Mouse (Mus musculus) spleen, postnatal 4 days (tissue): ENCODE results near the gene Gclc.

ENCODE experiments used
- DNase-seq, 2 experiments: peaks; one replicate each; pipeline ENCODE4 v3.0.0; 2022; ENCODE audit warnings: low spot score in 2 of 2

Gclc gene

DNA sequence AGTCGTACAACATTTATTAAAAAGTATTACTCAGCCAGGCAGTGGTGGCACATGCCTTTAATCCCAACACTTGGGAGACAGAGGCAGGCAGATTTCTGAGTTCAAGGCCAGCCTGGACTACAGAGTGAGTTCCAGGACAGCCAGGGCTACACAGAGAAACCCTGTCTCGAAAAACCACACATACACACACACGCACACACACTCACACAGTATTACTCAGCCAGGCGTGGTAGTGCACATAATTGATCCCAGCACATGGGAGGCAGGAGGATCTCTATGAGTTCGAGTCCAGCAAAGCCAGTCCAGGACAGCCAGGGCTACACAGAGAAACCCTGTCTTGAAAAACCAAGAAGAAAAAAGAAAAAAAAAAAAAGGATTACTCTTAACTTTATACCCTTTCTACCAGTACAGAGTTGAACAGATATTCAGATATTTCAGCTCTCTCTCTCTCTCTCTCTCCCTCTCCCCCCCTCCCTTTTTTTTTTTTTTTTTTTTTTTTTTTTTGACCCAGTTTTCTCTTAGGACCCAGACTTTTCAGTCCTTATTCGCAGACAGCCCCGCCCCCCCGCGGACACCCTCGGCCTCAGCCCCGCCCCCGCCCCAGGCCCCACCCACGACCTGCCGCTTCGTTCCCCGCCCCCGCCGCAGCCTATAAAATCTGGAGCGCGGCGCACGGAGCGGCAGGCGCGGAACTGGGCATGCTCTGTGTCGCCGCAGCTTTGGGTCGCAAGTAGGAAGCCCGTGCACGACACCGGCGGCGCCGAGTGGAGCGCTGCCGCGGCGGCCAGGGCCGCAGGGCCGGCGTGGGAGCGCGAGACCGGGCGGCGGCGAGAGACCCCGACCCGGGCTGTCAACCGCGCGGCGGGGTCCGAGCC lies at the start of gene Gclc:
Gene Gclc, plus strand, starts transcription at position 683 of the 875 bp plus-strand sequence.
- peak; percentile 92 to 97 for DNase-seq

DNA sequence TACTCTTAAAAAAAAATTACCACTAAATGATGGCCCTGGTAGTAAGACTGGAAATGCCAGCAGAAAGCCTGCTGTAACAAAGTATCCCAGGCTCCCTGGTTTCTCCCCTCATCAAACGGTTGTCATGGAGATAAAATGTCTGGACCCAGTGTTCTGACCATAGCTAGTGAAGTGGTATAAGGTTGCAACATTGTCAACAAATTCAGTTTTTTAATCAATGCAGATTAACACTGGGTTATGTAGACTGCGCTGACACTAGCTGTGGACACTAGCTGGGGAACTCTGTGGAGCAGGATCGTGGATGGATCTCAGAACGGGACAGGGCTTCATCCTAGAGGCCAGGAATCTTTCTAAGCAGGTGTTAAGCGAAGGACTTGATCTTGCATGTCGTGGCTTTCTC lies 47.8 kb upstream of the Gclc start:
- DNase-seq = no peak

DNA sequence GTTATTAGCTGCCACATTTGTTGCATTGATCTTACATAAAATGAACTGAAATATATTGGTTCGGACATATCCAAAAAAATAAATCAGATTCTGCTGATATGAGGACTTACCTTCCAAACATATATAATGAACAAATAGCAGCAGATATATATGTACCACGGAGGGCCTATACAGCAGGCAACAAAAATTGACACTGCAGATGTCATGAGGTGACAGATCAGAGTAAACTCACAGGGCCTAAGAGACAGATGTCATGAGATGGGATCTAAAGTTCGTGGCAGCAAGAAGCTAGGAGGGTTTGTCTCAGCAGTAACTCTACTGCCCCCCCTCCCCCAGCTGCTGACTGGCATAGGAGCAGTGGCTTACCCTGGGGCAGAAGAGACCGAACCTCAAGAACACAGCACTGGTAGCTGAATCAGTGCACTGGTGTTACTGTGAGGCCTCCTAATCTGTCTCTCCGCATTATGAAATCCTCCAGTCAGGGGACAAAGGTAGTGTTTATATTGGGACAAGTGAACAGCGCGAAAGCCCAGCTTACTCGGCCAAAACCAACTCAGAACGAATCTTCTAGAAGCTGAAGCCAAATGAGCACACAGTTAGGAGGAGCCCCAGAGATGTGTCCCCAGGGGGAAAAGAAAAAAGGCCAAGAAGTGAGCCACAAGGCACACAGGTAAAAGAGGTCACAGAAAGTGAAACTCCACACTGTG lies 46.7 kb upstream of the Gclc start:
- DNase-seq = no peak

DNA sequence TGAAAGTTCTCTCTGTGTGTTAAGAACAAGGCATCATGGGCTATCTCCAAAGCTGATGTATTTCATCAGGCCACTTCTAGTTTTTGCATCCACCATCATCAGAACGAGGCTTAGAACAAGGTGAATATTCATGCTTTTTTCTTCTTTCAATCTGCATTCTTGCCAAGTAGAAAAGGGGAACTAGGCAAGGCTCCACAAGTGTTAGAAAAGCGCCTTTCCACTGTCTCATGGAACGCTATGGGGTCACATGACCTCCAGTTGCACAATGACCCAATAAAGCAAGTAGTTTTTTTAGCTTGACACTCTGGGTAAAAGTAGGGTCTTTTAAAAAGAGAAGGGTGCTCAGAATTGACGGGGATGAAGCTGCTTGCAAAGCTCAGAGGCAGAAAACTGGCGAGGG lies 45.4 kb upstream of the Gclc start:
- DNase-seq = no peak

DNA sequence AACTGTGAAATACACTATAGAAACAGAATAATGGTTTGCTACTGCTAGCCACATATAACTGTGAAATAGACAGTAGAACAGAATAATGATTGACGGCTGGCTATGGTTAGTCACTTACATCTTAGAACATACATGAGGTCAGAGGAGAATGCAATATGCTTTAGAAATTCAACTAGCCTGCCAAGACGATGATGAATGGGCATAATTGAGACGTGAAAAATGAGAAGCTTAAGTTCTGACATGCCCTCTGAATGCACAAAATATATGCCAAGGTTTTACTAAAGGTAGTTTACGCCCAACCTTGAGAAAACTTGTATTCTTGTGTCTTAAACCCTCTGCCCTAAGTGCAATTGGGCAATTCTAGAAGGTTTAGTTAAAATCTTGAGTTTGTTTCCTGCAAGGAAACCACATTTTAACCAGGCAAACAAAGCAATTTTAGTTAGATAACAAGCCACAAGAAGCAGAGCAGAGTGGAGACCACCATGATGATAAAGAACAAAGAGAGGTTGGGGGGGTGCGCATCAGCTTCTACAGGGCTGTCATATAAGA lies 43.2 kb upstream of the Gclc start:
- no peak for DNase-seq

DNA sequence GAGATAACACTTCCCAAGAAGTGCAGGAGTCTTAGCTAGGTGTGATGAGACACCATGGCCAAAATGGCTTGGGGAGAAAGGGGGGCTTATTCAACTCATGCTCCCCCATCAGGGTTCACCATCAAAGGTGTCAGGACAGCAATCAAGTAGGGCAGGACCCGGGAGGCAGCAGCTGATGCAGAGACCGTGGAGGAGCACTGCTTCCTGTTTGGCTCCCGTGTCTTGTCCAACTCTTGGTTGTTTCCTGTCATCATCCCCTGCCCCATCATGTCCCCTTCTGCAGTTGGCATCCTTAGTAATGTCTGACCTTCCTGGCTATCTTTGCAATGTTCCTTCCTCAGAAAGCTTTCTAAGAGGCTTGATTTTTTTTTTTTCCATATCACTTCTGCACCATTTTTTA lies 41.5 kb upstream of the Gclc start:
- no peak for DNase-seq

DNA sequence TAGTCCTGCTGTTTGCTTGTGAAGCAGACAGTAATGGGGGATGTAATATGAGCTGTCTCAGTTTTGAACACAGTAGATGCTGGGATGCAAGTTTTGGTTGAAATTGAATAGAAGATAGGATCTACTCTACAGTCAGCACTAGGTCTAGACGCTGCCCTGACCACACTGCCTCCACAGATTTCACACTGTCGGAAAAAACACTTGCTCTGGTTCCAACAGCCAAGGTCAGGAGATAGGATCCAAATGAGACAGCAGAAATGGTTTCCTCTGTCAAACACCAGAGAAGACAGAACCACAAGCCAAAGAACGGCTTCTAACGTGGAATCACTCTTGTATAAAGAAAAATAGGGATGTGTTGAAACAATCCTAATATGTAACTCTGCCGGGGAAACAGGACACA lies 41.0 kb upstream of the Gclc start:
- no peak for DNase-seq

DNA sequence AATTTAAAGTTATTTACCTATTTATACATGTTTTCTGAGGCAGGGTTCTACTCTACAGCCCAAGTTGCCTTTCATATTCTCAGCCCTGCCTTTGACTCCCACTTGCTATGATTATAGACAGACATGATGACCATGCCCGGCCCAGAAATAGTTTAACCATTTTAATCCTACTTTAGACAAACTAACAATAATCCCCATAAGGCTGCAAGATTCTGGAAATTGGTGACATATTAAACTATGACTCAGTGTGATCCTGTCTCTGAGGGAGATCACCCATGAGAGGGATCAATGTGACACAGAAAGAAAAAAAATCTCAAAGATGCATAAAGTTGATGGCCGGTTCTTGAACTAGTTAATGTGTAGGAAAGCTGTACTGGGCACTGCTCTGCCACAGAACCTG lies 39.1 kb upstream of the Gclc start:
- DNase-seq = no peak

DNA sequence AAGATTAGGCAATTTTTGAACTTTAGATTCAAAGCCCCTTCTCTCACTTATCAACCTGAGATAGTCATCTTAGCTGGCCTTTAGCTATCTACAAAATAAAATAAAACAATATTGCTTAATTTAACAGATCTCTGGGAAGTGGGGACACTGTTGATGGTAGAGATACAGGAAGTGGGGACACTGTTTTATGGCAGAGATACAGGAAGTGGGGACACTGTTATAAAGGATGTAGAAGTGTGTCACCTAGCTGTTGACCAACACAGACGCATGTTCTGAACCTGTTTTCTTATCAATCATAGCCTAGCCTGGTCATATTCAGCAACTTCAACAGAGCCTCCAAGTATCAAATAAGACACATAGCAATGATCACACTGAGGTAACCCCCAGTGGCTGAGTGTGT lies 38.3 kb upstream of the Gclc start:
- DNase-seq = no peak

DNA sequence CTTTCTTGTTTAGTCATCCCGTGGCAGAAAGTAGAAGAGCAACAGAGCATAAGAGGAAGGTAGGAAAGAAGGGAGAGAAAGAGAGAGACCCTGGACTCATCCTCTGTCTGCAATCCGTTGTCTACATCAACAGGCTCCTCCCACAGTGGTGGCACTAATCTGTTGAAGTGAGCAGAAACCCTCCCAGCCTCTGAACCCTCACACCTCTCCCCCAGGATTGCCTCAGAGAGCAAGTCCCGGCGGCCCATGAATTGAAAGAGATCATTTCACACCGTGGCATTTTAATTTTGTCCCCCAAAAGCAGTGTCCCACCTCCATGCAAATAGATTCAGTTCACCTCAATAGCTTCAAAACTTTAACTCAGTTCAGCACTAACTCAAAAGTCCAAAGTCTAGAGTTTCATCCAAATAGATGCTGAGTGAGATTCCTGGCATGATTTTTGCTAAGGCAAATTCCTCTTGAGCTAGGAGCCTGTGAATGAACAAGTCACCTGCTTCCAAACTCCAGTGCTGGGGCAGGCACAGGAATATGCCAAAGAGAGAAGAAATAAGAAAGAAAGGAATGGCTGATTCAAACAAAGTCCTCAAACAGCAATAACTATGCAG lies 36.4 kb upstream of the Gclc start:
- no peak for DNase-seq

DNA sequence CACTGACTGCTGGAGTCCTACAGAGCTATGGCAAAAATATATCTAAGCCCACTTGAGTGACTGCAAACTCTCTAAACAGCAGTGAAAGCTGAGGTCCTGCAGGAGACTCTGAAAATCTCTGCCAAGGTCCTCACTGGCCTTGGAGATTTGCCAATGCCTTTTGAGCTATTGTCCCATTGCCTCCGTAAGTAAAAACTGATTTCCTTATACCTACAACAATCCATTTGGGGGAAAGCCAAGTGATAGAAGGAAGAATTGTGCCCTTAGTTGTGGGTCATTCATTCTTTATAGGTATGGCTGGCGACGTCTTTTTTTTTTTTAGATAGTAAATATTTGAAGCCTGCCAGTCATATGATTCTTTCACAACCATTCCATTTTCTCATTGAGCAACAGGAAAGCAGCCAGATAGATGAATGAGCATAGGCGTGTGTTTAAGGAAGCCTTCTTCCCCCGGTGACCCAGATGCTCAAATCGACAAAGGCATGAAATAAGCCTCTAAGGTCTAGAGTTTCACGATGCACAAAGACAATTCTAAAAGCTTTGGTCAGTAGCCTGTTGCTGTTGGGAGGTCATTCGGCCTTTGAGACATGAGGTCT lies 35.4 kb upstream of the Gclc start:
- DNase-seq = no peak

DNA sequence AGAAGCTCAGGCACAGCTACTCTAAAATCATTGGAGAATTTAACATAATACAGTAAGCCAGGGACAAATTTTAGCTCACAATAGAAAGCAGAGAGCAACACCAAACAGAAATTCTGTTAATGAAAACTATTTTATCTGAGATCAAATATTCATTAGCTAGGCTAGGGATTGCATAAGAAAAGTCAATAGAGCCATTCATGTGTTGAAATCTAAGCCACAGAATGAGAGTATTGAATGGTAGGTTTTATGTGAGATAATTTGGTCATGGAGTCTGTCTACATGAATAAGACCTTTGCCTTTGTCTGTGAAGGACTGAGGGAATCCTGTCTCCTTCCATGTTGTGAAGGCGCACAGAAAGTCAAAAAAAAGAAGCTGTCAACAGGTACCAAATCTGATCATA lies 34.7 kb upstream of the Gclc start:
- DNase-seq = no peak

DNA sequence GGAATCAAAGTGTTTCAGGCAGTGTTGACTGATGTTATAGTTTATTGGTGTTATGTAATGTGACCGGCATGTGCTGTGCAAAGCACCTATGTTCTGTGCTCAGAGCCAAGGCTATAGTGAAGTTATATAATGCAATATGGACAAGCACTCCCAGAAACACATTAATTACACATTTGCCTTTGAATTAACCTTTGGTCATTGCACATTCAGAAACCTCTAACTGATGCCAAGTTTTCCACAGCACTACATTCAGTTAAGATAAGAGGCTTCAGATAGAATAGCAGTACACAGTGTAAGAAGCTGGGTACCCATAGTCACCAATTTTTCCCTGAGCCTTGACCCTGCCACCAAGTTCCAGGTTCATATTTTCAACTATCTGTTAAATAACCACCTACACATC lies 32.0 kb upstream of the Gclc start:
- no peak for DNase-seq

DNA sequence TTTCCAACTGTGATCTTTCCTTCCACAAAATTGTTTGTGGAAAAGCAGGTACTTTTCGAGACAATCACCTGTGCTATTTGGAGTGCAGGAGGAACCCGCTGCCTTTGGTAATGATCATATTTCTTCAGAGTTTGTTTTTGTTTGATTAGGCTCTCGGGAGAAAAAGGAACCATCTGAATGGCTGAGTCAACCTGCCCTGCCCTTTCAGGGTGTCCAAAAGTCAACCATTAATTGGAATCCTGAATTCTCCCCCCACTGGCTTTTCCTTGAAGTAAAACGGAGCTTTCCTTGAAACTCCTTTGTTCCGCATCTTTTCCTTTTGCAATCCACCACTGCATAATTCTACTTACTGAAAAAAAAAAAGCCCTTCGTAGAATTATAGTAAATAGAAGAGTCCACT lies 30.1 kb upstream of the Gclc start:
- no peak for DNase-seq

DNA sequence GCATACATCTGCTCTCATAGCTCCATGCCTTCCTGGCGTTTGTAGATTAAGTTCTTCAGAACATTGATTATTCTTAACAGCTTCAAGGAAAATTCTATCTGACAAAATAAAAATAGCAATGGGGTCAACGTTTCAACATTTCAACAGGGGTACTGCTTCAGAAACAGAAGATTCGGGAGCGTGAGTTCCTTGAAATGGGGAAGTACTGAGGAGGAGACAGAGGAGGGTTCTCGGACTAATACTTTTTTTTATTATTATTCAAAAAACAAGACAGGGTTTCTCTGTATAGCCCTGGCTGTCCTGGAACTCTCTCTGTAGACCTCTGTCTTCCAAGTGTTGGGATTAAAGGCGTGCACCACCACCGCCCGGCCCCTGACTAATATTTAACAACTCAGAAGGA lies 28.9 kb upstream of the Gclc start:
- DNase-seq = no peak

DNA sequence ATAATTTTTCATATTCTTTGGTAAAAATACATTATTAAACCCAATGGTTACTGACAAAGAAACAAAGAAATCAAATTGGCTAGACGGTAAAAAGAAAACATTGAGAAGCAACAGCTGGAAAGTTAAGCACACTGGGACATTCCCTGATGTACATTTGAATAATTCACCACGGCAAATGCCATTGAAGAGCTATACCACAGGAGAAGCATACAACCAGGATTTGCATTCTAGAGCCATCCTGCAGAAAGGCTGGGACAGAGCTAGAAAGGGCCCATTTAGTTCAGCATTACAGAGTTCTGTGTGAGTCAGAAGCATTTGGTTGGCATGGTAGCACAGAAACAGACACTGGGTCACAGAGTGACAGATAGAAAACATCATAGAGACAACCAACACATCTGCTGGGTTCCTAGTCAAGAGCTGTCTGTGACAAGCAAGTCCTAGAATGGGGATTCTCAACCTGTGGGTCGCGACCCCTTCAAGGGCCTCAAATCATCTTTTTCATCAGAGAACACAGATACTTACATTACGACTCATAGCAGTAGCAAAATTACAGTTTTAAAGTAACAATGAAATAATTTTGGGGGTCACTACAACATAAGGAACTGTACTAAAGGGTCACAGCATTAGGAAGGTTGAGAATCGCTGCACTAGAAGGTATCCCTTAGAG lies 28.2 kb upstream of the Gclc start:
- no peak for DNase-seq

DNA sequence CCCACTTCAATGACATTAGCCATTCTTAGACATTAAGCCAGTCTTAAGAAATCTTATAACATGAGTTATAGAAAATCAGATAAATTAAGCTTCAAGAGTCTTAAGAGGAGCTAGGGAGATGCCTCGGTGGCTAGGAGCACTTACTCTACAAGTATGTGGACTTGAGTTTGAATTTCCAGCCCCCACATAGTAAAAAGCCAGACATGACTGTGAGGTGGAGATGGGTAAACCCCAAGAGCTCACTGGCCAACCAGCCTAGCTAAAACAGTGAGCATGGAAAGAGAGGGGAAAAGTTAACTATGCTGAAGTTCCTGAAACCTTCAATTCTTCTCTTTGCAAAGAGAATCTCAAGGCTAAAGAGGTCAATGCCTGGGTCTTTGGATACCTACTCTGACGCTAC lies 27.3 kb upstream of the Gclc start:
- no peak for DNase-seq

DNA sequence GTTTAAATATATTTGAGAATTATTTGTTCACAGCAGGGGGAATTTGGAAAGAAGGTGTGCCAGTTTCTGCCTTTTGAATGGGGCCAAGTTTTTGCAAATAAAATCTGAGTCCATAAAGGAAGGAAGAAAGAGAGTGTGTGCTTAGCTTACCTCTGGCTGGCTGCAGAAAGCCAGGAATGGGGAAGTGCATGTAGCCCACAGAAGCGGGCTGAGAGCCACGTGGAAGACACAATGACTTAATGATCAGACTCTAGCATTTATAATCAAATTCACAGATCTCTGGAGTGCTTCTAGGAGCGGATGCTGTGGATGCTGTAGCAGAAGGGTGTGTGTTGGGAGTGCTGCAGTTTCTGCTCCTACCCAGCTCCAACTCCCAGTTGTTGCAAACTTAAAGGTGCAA lies 22.3 kb upstream of the Gclc start:
- DNase-seq = no peak

DNA sequence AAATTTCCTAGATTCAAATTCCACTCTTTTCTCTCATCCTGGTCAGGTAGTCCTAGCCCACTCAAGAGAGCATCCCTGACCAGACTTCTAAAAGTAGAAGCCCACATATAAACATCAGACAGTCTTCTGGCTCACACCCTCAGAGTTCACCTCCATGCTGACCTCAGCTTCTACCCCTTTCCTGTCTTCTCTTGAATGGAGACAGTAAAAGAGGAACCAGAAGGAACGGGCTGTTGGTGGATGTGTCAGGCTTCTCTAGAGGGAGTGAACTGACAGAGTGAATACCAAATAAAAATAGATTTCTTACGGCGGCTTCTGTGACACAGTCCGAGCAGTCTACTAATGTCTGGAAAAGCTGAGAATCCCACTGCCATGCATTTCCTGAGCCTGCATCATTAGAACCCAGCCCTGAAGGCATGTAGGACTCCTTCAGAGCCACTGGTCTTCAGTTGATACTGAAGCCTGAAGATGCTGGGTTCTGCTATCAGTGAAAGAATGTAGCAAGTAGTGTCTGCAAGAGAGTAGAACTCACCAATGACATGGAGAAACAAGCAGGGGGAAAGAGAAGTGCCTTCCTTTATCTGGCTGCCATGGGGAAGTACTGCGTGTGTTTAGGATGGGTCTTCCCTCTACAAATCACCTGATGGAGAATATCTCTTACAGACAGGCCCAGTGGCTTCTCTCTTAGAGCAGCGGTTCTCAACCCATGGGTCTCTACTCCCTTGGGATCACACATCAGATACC lies 16.9 kb upstream of the Gclc start:
- DNase-seq = no peak

DNA sequence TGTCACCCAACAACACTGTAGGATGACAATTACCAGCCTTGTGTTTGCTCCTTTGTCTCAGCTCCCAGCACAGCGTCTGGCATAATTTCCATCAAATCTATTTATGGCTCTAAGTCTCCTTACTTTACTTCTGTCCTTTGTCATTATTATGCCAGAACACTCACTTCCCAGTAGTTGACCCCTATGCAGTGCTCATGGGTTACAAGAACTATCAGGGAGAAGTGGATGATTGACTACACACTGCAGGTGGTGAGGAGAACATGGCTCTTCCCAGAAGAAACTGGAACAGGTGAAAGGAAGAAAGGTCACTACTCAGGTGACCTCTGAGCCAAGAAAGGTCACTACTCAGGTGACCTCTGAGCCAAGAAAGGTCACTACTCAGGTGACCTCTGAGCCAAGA lies 12.9 kb upstream of the Gclc start:
- DNase-seq = no peak

DNA sequence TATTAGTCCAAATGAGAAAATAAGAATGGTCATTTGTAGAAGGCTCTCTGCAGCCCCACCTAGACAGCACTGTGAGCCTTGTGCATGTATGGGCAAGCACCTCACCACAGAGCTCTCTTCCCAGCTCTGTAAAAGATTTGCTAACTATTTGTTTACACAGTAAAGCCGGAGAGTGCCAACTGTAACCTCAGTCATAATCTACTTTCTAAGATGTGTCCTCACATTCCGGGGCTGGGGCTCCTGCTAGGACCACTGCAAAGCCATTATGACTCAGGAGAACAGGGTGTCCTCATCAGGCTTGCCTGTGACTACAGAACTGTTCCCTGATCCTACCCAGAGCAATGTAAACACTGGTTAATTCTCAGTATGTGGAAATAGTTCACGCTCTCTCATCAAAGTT lies 9.5 kb upstream of the Gclc start:
- no peak for DNase-seq
